Mouse (Mus musculus): ENCODE measurements around the gene Wwc1. TPM values are rescaled to one million over a fixed set of nuclear protein-coding genes. Genes with fewer than 3 reads are reported as not detected.

Wwc1 gene
- 26.3 and 28.5 TPM in 2 replicates for polyA plus RNA-seq (2012; rRNA removed)

- no peak within 1 kb of the TSS for H3K27ac ChIP-seq (ENCODE audit: insufficient read depth, low read length)
- no peaks in the 10 kb centered on the region for H3K27me3 ChIP-seq (ENCODE audit: control insufficient read depth, insufficient read depth, low read length)
- H3K4me1 ChIP-seq (ENCODE audit: control insufficient read depth, insufficient read depth, low read length): peaks cover 4% of the 10 kb centered on the region; the same call in 1 of the 2 replicates
- DNase-seq: peak; percentile 50 to 62
- TF ChIP-seq CTCF (IDR thresholded peaks at IDR 0.05; ENCODE audit: borderline replicate concordance, insufficient read depth, low read depth, low read length) (no peak), POLR2A (IDR thresholded peaks at IDR 0.05; ENCODE audit: borderline replicate concordance, insufficient read depth, low read length) (no peak)
- WGBS: 1% methylated on average over 46 of the region's 47 CpGs
- peak within 1 kb of the TSS; percentile 48 for H3K4me3 ChIP-seq (replicated peaks; ENCODE audit: insufficient read depth, low read depth, low read length)
Measured at GRCm38 (mm10) chr11:35980411-35980917, at the start of gene Wwc1. TSS of gene Wwc1 (minus strand) at chr11:35980527.

DNA sequence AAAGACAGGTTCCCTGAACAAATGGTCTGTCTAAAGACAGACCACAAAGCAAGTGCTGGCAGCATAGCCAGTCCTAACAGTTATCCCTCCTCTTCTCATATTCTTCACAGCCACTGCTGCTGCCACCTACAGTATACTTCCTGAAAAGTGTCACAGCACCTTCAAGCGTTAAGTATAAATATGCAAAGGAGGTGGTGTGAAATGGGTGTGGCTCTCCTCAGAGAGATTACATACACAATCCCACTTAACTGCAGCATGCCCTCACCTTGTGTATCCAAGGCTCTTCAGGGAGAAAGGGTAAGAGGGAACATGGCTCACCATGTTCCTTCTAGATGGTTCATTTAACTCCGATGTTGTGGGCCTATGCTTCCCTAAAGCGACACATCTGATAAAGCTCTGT, 39.7 kb upstream of the Wwc1 start:
- no peak for DNase-seq
- Histone ChIP-seq H3K4me3 (replicated peaks; ENCODE audit: insufficient read depth, low read depth, low read length) (no peak overlapping the region), H3K4me1 (ENCODE audit: control insufficient read depth, insufficient read depth, low read length) (no peaks in the 10 kb centered on the region), H3K27ac (ENCODE audit: insufficient read depth, low read length) (no peak overlapping the region), H3K27me3 (ENCODE audit: control insufficient read depth, insufficient read depth, low read length) (no peaks in the 10 kb centered on the region)
- TF ChIP-seq CTCF (IDR thresholded peaks at IDR 0.05; ENCODE audit: borderline replicate concordance, insufficient read depth, low read depth, low read length) (no peak), POLR2A (IDR thresholded peaks at IDR 0.05; ENCODE audit: borderline replicate concordance, insufficient read depth, low read length) (no peak)
- 72% methylated on average over 3 of the region's 3 CpGs for WGBS

DNA sequence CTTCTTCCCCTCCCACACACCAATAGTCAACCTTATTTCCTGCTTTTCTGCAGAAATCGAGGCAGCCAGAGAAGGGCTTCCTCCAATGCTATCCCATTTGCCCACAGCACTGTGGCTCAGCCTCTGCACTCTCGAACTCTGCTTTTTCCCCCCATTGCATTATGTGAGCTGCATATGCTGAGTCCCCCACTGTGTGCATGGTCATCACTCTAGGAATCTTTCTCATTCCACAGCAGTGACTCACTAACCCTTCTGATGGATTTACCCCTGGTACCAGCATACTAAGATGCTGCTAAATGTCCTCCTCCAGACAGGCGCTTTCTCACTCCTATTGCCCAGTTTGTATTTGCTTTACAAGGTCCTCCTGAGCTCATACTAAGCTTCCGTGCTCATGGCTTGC, 32.9 kb upstream of the Wwc1 start:
- TF ChIP-seq POLR2A (IDR thresholded peaks at IDR 0.05; ENCODE audit: borderline replicate concordance, insufficient read depth, low read length) (no peak), CTCF (IDR thresholded peaks at IDR 0.05; ENCODE audit: borderline replicate concordance, insufficient read depth, low read depth, low read length) (no peak)
- 86% methylated on average over 4 of the region's 4 CpGs for WGBS
- Histone ChIP-seq H3K27me3 (ENCODE audit: control insufficient read depth, insufficient read depth, low read length) (no peaks in the 10 kb centered on the region), H3K4me1 (ENCODE audit: control insufficient read depth, insufficient read depth, low read length) (no peaks in the 10 kb centered on the region), H3K4me3 (replicated peaks; ENCODE audit: insufficient read depth, low read depth, low read length) (no peak overlapping the region), H3K27ac (ENCODE audit: insufficient read depth, low read length) (no peak overlapping the region)
- no peak for DNase-seq

GRCm38 (mm10) chr11:36009281-36010208, 29.2 kb upstream of the Wwc1 start:
- 44% methylated on average over 11 of the region's 11 CpGs for WGBS
- H3K27ac ChIP-seq (ENCODE audit: insufficient read depth, low read length): no peak overlapping the region

DNA sequence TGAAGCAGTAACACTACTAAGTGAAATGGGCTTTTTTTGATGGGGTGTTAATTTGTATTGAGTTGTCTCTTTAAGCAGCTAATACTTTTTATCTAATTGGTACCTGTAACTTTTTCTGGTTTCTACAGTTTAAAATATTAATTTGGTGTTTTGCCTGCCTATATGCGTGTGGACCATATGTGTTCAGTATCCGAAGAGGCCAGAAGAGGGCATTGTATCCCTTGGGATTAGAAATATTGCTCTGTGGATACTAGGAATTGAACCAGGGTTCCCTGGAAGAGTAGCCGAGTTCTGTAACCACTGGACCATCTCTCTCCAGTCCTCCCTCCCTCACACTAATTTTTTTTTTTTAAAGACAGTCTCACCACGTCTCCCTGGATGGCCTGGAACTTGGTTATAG, 22.6 kb upstream of the Wwc1 start:
- H3K4me1 ChIP-seq (ENCODE audit: control insufficient read depth, insufficient read depth, low read length): no peaks in the 10 kb centered on the region; the same call in 1 of the 2 replicates
- no peak overlapping the region for H3K4me3 ChIP-seq (replicated peaks; ENCODE audit: insufficient read depth, low read depth, low read length)
- H3K27me3 ChIP-seq (ENCODE audit: control insufficient read depth, insufficient read depth, low read length): no peaks in the 10 kb centered on the region
- no peak overlapping the region for H3K27ac ChIP-seq (ENCODE audit: insufficient read depth, low read length)
- DNase-seq: no peak
- TF ChIP-seq POLR2A (IDR thresholded peaks at IDR 0.05; ENCODE audit: borderline replicate concordance, insufficient read depth, low read length): no peak
- no peak for TF ChIP-seq CTCF (IDR thresholded peaks at IDR 0.05; ENCODE audit: borderline replicate concordance, insufficient read depth, low read depth, low read length)
- WGBS: 43% methylated on average over 4 of the region's 4 CpGs

More at GRCm38 (mm10) chr11:36009281-36010208, 29.2 kb upstream of the Wwc1 start:
- Histone ChIP-seq H3K27me3 (ENCODE audit: control insufficient read depth, insufficient read depth, low read length) (no peaks in the 10 kb centered on the region), H3K4me1 (ENCODE audit: control insufficient read depth, insufficient read depth, low read length) (no peaks in the 10 kb centered on the region), H3K4me3 (replicated peaks; ENCODE audit: insufficient read depth, low read depth, low read length) (no peak overlapping the region)
- no peak for TF ChIP-seq POLR2A (IDR thresholded peaks at IDR 0.05; ENCODE audit: borderline replicate concordance, insufficient read depth, low read length)
- TF ChIP-seq CTCF (IDR thresholded peaks at IDR 0.05; ENCODE audit: borderline replicate concordance, insufficient read depth, low read depth, low read length): no peak
- DNase-seq: no peak

DNA sequence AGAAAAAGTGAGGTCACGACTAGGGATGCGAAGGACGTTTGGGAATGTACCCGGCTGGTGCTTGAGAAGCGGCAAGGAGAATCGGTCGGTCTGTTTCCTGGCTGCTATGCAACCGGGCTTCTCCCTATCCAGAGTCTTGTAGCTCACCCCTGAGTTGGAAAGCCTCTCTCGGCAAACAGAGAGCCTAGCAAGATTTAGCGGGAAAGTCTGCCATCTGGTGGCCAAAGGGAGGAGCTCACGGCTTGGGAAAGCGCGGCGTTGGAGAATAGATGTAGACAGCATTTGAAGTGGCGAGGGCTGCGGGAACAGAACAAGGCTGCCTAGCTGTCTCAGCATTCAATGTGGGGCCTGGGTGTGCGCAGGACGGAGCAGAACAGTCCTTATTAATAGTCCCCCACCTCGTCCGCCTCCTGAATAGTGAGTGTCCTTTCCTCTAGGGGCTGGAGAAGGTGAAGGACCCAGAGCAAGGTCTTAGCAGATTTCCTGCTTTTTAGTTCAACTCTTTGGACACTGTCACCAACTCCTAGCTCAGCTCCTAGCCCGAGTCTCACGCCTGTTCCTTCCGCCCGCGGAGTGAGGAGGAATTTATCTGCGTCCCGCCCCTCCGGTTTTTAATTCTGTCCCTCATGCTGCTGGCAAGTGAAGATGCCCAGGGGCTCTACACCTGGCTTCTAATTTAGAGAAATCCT, 21.1 kb upstream of the Wwc1 start:
- TF ChIP-seq POLR2A (IDR thresholded peaks at IDR 0.05; ENCODE audit: borderline replicate concordance, insufficient read depth, low read length) (no peak), CTCF (IDR thresholded peaks at IDR 0.05; ENCODE audit: borderline replicate concordance, insufficient read depth, low read depth, low read length) (peak; percentile 87)
- H3K4me3 ChIP-seq (replicated peaks; ENCODE audit: insufficient read depth, low read depth, low read length): peak overlapping the region; percentile 61
- peak; percentile 84 to 91 for DNase-seq
- H3K27ac ChIP-seq (ENCODE audit: insufficient read depth, low read length): no peak overlapping the region
- H3K4me1 ChIP-seq (ENCODE audit: control insufficient read depth, insufficient read depth, low read length): no peaks in the 10 kb centered on the region; the same call in 1 of the 2 replicates
- H3K27me3 ChIP-seq (ENCODE audit: control insufficient read depth, insufficient read depth, low read length): no peaks in the 10 kb centered on the region
- 7% methylated on average over 28 of the region's 28 CpGs for WGBS

DNA sequence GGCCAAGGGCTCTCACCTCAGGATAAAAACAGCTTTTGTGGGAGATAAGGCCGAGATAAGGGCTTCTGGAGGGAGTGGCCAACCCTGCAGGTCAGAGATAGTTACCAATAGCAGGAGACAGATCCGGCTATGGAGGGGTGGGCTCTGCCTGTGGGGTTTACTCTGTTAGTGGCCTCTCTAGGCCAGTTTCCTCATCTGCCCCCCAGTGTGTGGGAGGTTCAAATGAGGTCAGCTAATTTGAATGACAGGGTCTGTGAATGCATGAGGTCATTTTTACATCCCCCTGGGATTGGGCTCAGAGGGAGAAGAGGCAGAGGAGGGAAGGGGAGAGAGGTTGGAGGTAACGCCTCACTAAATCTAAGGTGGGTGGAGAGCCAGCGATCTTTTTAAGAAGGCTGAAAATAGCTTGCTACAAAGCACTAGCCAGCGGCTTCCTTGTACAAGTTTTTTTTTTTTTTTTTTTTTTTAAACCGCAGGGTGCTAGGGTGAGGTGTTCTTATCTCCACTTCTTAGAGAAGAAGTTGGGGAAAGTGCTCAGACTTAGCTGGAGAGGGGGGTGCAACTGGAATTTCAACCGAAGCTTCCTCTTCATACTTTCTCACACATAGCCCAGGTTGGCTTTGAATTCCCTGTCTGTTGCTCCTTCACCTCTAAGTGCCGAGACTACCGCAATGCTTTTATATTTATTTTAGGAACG, 20.4 kb upstream of the Wwc1 start:
- DNase-seq: no peak
- Histone ChIP-seq H3K4me3 (replicated peaks; ENCODE audit: insufficient read depth, low read depth, low read length) (peak overlapping the region; percentile 61), H3K27ac (ENCODE audit: insufficient read depth, low read length) (no peak overlapping the region), H3K27me3 (ENCODE audit: control insufficient read depth, insufficient read depth, low read length) (no peaks in the 10 kb centered on the region), H3K4me1 (ENCODE audit: control insufficient read depth, insufficient read depth, low read length) (no peaks in the 10 kb centered on the region; the same call in 1 of the 2 replicates)
- 25% methylated on average over 10 of the region's 10 CpGs for WGBS
- TF ChIP-seq POLR2A (IDR thresholded peaks at IDR 0.05; ENCODE audit: borderline replicate concordance, insufficient read depth, low read length) (no peak), CTCF (IDR thresholded peaks at IDR 0.05; ENCODE audit: borderline replicate concordance, insufficient read depth, low read depth, low read length) (no peak)

All from cerebellum, adult 2 months (tissue).